Mouse (Mus musculus) C2C12 (cell line): ENCODE measurements around the gene Manbal. TPM values are rescaled to one million over a fixed set of nuclear protein-coding genes. Genes with fewer than 3 reads are reported as not detected.

Source experiments
- H3K27me3 ChIP-seq: one replicate; pipeline ENCODE4 v1.6.1; 2011; ENCODE audit not compliant: control insufficient read depth, insufficient read depth, insufficient read length
- H3K36me3 ChIP-seq: one replicate; pipeline ENCODE4 v1.6.1; 2011; ENCODE audit not compliant: control insufficient read depth, insufficient read depth
- H3K4me3 ChIP-seq: one replicate; pipeline ENCODE4 v1.5.1; 2011; ENCODE audit warnings: mild to moderate bottlenecking, control low read depth; ENCODE audit not compliant: poor library complexity, insufficient read depth, severe bottlenecking
- H3K79me2 ChIP-seq: one replicate; pipeline ENCODE4 v1.6.1; 2011; ENCODE audit not compliant: control insufficient read depth, insufficient read depth
- H3K79me3 ChIP-seq: one replicate; pipeline ENCODE4 v1.6.1; 2011; ENCODE audit warnings: low read depth, control low read depth
- H3ac ChIP-seq: one replicate; pipeline ENCODE3; 2011; ENCODE audit warnings: low read depth; ENCODE audit not compliant: control insufficient read depth, insufficient read length
- CEBPB ChIP-seq: IDR thresholded peaks from one replicate; pipeline ENCODE4 v1.6.1; 2011; ENCODE audit warnings: low read depth, mild to moderate bottlenecking, control low read depth, moderate library complexity
- CTCF ChIP-seq: IDR thresholded peaks from one replicate; pipeline ENCODE4 v1.5.1; 2011; ENCODE audit not compliant: control insufficient read depth, insufficient read depth, insufficient read length
- FOSL1 ChIP-seq: IDR thresholded peaks from one replicate; pipeline ENCODE4 v1.8.0; 2011; ENCODE audit warnings: mild to moderate bottlenecking, low read length; ENCODE audit not compliant: poor library complexity, insufficient read depth, severe bottlenecking
- MAX ChIP-seq: IDR thresholded peaks from one replicate; pipeline ENCODE4 v1.6.1; 2011; ENCODE audit warnings: mild to moderate bottlenecking, control low read depth
- MYOD1 ChIP-seq: IDR thresholded peaks from one replicate; pipeline ENCODE4 v1.6.1; 2011; ENCODE audit warnings: low read depth; ENCODE audit not compliant: control insufficient read depth, insufficient read length
- MYOG ChIP-seq: IDR thresholded peaks from one replicate; pipeline ENCODE4 v1.6.1; 2011; ENCODE audit not compliant: control insufficient read depth, insufficient read length; ENCODE audit errors: extremely low read depth
- USF1 ChIP-seq: IDR thresholded peaks from one replicate; pipeline ENCODE4 v1.6.1; 2011; ENCODE audit warnings: low read depth, mild to moderate bottlenecking, control low read depth, moderate library complexity
- polyA plus RNA-seq: library from polyadenylated mRNA; unstranded; fragments of >200 nt; fragmentation: generic; extraction: Trizol; gene quantifications from one replicate; pipeline ENCODE4 v1.2.1, GENCODE M21; 2012; ENCODE audit warnings: missing spikeins

Gene Manbal
- polyA plus RNA-seq, 1 experiment, result 51.1 TPM

- TF ChIP-seq MYOG, result no peak
- no peak for TF ChIP-seq MYOD1
- TF ChIP-seq USF1, result no peak
- TF ChIP-seq CTCF, result no peak
- no peak for TF ChIP-seq MAX
- no peak for TF ChIP-seq FOSL1
- no peak for TF ChIP-seq CEBPB
- Histone ChIP-seq H3K36me3 (peaks cover 22% of the 10 kb centered on the region), H3K27me3 (no peaks in the 10 kb centered on the region), H3K4me3 (peak overlapping the region; percentile 62), H3K79me3 (peaks cover 46% of the 10 kb centered on the region), H3K79me2 (peaks cover 60% of the 10 kb centered on the region), H3ac (peak overlapping the region; percentile 83)
Measured at GRCm38 (mm10) chr2:157424126-157424903, 56.9 kb downstream of the Manbal start.

GRCm38 (mm10) chr2:157424904-157425642, 57.7 kb downstream of the Manbal start:
- Histone ChIP-seq H3K27me3 (no peaks in the 10 kb centered on the region), H3ac (peak overlapping the region; percentile 81), H3K36me3 (peaks cover 24% of the 10 kb centered on the region), H3K79me3 (peaks cover 54% of the 10 kb centered on the region), H3K4me3 (peak overlapping the region; percentile 62), H3K79me2 (peaks cover 67% of the 10 kb centered on the region)
- no peak for TF ChIP-seq CEBPB
- no peak for TF ChIP-seq USF1
- TF ChIP-seq MAX, result no peak
- no peak for TF ChIP-seq MYOD1
- TF ChIP-seq CTCF, result no peak
- TF ChIP-seq FOSL1, result no peak
- TF ChIP-seq MYOG, result no peak

GRCm38 (mm10) chr2:157425643-157425988, 58.2 kb downstream of the Manbal start:
- peaks cover 73% of the 10 kb centered on the region for H3K79me2 ChIP-seq
- no peaks in the 10 kb centered on the region for H3K27me3 ChIP-seq
- H3K79me3 ChIP-seq, result peaks cover 59% of the 10 kb centered on the region
- TF ChIP-seq FOSL1 (no peak), MAX (no peak), MYOG (no peak), CEBPB (no peak), CTCF (no peak), MYOD1 (no peak), USF1 (no peak)
- H3K36me3 ChIP-seq, result peaks cover 27% of the 10 kb centered on the region
- peak overlapping the region; percentile 37 for H3ac ChIP-seq
- H3K4me3 ChIP-seq, result peak overlapping the region; percentile 62

GRCm38 (mm10) chr2:157426171-157426570, 58.8 kb downstream of the Manbal start:
- no peaks in the 10 kb centered on the region for H3K27me3 ChIP-seq
- no peak for TF ChIP-seq CTCF
- TF ChIP-seq MYOG, result no peak
- TF ChIP-seq USF1, result no peak
- no peak for TF ChIP-seq FOSL1
- peaks cover 78% of the 10 kb centered on the region for H3K79me2 ChIP-seq
- no peak overlapping the region for H3K4me3 ChIP-seq
- H3K79me3 ChIP-seq, result peaks cover 65% of the 10 kb centered on the region
- peaks cover 27% of the 10 kb centered on the region for H3K36me3 ChIP-seq
- H3ac ChIP-seq, result no peak overlapping the region

GRCm38 (mm10) chr2:157427164-157427563, 59.8 kb downstream of the Manbal start:
- peaks cover 88% of the 10 kb centered on the region for H3K79me2 ChIP-seq
- peaks cover 32% of the 10 kb centered on the region for H3K36me3 ChIP-seq
- TF ChIP-seq USF1 (no peak), MYOG (no peak), FOSL1 (no peak), CEBPB (no peak), MAX (no peak), MYOD1 (no peak), CTCF (no peak)
- H3K4me3 ChIP-seq, result no peak overlapping the region
- H3K27me3 ChIP-seq, result no peaks in the 10 kb centered on the region
- H3ac ChIP-seq, result no peak overlapping the region
- H3K79me3 ChIP-seq, result peaks cover 75% of the 10 kb centered on the region
